Mouse (Mus musculus) heart, postnatal 14 days (tissue): Measurements from ENCODE around the gene Zdhhc9. TPM values are rescaled to one million over a fixed set of nuclear protein-coding genes. Genes with fewer than 3 reads are reported as not detected.
A peak's percentile ranks its signal among the peaks of the same experiment; 100 is the strongest.
"Not testable (repeated sequence)": the region's sequence is repeated elsewhere in the genome, so short reads cannot be mapped to it uniquely, and the experiment has no call there.

Source experiments
- DNase-seq, 2 experiments: peaks; one replicate each; pipeline ENCODE4 v3.0.0; 2021 to 2022
- intact Hi-C: fragments of 180-260 bp; cut with DNase I; formaldehyde crosslinking; loops from one replicate; pipeline ENCODE4 v1.15.1; 2025
- long read RNA-seq, 2 experiments: library from polyadenylated mRNA; stranded (forward); transcript quantifications; one replicate each; pipeline ENCODE4 v2.0.0; 2021
- total RNA-seq, 2 experiments: library from RNA; stranded (reverse); gene quantifications; 2 replicates each; pipeline ENCODE4 v1.2.3; 2021

Gene Zdhhc9
- total RNA-seq, result 10 to 100 TPM; 26.9 to 30.2 TPM
- long read RNA-seq, experiment 1, transcript Zdhhc9-201 (10 exons, 2,982 nt), result major isoform, 16 of 17 reads
- long read RNA-seq, experiment 1, partial matches to known transcripts, result 0 of 17 reads
- long read RNA-seq, experiment 1, other reads (novel, unspliced or antisense), result 1 of 17 reads
- long read RNA-seq, experiment 2, transcript Zdhhc9-201 (10 exons, 2,982 nt), result major isoform, 18 of 24 reads
- long read RNA-seq, experiment 2, partial matches to known transcripts, result 1 of 24 reads
- long read RNA-seq, experiment 2, other reads (novel, unspliced or antisense), result 4 of 24 reads

GRCm38 (mm10) chrX:48208519-48209185, at the start of gene Zdhhc9:
Gene Zdhhc9 (minus strand): TSS chrX:48208878.
- peak; percentile 84 to 88 for DNase-seq
- intact Hi-C loops, result loop anchor here (5.0 kb wide), 2 partner anchors 49 to 199 kb away; partner anchors contain the start of gene Utp14a

DNA sequence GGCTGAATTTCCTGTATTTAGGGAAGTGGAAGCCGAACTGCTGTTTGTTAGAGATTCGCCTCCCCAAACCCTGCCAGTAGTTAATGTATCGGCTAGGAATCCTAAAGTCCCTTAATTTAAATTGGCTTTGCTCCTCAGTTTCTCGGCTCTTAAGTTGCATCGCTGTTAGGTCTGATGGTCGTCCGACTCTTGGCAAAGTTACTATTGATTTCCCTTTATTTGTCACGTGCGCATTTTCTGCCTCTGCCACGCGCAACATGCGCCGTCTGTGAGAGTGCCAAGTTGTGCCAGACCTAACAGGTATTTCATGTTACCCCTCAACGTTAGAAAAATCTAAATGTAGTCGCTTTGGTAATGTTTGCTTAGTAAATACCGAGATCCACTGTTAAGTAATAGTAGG, 48.3 kb upstream of the Zdhhc9 start:
- DNase-seq, result peak in 1 of 2 experiments; percentile 7
- intact Hi-C loops, result loop anchor here (5.0 kb wide), 2 partner anchors 50 to 265 kb away; partner anchors contain the start of gene Zdhhc9

DNA sequence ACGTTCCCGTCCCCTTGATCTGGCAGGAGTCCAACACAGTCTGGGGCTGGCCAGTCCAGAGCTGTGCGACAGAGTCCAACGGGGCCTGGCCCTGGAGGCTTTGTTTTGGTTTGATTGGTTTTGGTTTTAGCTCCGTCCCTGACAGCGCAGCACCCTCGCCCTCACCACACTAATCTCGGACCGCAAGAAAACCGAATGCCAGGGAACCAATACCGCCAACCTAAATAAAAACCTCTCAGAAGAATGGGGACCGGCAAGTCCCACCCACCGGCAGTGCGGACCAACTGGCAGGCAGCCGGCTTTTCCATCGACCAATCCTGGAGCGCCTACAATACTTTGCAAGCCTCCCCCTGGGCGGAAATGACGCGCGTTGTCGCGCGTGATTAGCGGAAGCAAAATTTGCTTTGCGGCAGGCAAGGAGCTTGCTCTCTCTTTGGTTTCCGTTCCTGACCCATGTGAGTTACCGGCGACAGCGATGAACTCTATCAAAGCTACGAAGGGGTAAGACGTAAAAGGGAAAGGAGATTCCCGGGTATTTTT, 47.9 kb upstream of the Zdhhc9 start, which contains the start of gene Utp14a:
Gene Utp14a, plus strand, starts transcription at position 395 of the 540 bp plus-strand sequence.
- DNase-seq, result peak; percentile 92 to 98
- intact Hi-C loops, result loop anchor here (5.0 kb wide), 2 partner anchors 49 to 264 kb away; partner anchors contain the start of gene Zdhhc9

DNA sequence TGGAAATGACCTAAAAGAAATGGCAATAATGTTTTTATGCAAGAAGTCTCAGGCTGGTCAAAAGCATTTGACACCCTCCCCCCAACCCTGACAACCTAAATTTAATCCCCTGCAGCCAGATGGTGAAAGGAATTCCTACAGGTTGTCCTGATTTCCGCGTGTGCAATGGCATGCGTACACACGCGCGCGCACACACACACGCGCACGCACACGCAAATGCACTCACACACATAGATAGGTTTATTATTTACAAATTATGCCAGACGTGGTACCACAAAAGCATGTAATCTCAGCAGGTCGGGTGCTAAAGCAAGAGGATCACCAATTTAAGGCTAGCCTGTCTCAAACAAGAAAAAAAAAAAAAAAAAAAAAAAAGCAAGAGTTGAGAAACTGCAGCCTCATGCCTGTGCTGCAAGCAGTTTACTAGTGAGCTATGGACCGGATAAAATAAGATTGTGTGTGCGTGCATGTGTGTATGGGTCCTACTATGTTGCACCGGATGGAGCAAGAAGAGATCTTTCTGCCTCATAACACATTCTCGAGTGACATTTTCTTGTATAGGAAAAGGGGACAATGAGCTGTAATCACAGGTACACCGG, 47.3 kb upstream of the Zdhhc9 start:
- DNase-seq, result no peak
- intact Hi-C loops, result loop anchor here (5.0 kb wide), 2 partner anchors 49 to 264 kb away; partner anchors contain the start of gene Zdhhc9

- intact Hi-C loops, result no loop called here
- peak; percentile 1 to 12 for DNase-seq
These were observed 25.7 kb upstream of the Zdhhc9 start for GRCm38 (mm10) chrX:48234417-48234816.

DNA sequence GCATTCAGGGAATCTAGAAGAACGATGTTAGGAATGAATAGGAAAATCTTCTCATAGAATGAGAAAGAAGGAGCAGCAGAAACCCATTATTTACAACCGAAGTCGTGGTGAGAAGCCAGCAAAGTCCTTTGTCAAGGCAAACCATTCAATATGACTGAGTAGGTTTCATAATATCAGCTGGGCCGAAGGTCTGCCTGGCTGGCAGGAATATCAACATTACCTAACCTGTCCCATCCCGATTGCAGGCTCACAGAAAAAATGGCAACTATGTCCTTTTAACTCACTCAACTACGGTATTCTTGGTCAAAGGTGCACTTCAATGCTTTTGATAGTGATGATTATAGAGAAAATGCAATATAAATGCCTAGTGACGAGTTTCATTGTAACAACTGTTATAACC, 17.5 kb upstream of the Zdhhc9 start:
- intact Hi-C loops, result no loop called here

DNA sequence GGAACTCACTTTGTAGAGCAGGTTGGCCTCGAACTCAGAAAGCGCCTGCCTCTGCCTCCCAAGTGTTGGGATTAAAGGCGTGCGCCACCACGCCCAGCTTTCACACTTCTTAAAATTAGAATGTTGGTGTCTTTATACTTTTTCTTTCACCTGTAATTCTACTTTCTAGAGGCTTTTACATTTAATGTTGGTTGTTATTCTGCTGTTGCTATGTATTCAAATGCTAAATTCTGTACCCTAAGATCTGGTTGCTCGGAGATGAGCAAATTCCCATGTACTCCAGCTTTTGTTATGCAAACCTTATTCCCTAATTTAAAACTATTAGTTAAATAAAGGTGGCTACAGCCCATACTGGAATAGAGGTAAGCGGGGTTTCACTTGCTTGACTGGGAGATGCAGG, 14.0 kb upstream of the Zdhhc9 start:
- intact Hi-C loops, result no loop called here
- DNase-seq, result no peak

More for the DNA sequence above, 17.5 kb upstream of the Zdhhc9 start:
- DNase-seq, result no peak

- DNase-seq, result no peak
- intact Hi-C loops, result no loop called here
These were observed 10.8 kb upstream of the Zdhhc9 start for GRCm38 (mm10) chrX:48219468-48219867.

GRCm38 (mm10) chrX:48209746-48210145, 1.1 kb upstream of the Zdhhc9 start:
- intact Hi-C loops, result loop anchor here (5.0 kb wide), 2 partner anchors 48 to 198 kb away; partner anchors contain the start of gene Utp14a
- not testable (repeated sequence) for DNase-seq

- intact Hi-C loops, result loop anchor here (5.0 kb wide), 2 partner anchors 49 to 199 kb away; partner anchors contain the start of gene Utp14a
- DNase-seq, result peak; percentile 26 to 50
These were observed 754 bp downstream of the Zdhhc9 start for GRCm38 (mm10) chrX:48207761-48208487.

DNA sequence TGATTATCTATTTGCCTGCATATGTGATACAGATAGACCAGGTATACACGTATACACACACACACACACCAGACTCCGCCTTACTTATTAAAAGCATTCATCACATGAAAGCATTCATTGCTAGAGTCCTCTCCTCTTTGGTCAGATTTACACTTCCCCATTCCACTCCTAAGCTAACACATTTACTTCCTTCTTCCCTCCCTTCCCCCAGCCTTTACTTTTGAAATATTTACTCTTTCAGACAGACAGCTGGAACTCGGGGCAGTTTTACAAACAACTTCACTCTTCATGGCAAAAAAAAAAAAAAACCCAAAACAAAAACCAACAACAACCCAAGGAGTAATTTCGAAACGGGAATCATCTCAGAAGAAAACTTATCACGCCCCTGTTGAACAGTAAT, 4.2 kb downstream of the Zdhhc9 start:
- no peak for DNase-seq
- intact Hi-C loops, result no loop called here

DNA sequence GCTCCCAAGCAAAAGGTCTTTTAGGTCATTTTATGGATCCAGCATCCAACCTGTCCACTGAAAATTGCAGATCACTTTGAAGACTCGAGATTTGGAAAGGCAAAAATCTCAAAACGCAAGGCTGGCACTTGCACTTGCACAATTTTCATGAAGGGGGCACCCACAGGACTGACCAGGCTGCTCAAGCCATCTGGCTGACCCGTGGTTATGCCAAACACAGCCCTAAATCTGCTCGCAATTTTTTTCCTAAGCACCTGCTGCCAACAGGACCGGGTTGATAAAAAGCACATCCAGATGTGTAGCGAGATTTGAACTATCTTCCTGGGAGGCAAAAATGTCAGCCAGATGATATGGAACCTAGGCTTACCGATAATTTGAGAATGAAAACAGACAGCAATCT, 4.9 kb downstream of the Zdhhc9 start:
- no peak for DNase-seq
- intact Hi-C loops, result no loop called here

DNA sequence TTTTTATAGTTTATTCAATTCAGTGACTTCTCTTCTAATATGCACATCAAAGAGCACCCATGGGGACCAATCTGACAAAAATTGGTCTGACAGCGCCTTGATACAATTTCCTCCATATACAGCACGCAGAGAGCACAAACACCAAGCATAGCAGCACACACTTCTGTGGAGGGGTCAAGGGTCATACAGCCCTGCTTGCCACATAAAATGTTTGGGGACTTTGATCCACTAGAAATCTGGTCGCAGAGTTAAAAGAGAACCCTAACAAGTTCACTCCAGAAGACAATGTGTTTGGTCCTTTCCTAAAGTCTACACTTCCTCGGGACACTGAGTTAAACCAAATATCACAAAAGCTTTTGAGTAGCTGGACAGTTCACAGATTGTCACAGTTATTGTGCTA, 5.7 kb downstream of the Zdhhc9 start:
- DNase-seq, result no peak
- intact Hi-C loops, result no loop called here

GRCm38 (mm10) chrX:48202436-48202835, 6.2 kb downstream of the Zdhhc9 start:
- intact Hi-C loops, result no loop called here
- DNase-seq, result no peak

DNA sequence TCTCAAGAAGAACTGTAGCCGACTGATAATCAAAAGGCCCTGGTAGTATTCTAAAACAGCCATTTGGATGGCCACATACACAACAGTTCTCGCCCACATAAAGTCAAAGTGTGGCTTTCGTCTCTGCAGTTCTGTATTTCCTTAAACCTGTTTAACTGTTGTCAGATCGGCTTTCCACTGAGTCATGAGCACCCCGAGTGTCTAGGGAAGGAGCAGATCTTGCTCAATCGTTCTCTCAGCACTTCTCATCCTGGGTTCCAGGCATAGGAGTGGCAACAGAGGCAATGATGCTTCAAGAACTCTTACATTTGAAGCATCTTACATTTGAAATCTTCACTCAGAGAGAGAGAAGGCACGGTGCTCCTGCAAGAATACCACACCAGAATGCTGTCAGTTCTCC, 6.7 kb downstream of the Zdhhc9 start:
- intact Hi-C loops, result no loop called here

DNA sequence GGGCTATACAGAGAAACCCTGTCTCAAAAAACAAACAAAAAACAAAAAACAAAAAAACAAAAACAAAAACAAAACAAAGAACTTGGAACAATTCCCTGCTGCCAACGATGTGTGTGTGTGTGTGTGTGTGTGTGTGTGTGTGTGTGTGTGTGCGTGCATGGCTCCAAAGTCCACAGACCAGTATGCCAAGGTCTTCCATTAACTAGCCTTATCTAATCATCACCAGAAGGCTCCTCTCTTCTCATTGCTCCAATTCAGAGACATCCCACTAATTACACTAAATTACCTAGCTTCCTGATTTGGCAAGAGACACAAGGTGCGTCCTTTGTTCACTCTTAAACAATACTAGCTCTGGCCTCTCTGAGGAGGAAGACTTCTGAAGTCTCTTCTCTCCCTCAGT, 8.0 kb downstream of the Zdhhc9 start:
- intact Hi-C loops, result no loop called here
- no peak for DNase-seq

More for the DNA sequence above, 6.7 kb downstream of the Zdhhc9 start:
- no peak for DNase-seq

- intact Hi-C loops, result no loop called here
- DNase-seq, result peak; percentile 2 to 29
These were observed 9.7 kb downstream of the Zdhhc9 start for GRCm38 (mm10) chrX:48199026-48199425.

DNA sequence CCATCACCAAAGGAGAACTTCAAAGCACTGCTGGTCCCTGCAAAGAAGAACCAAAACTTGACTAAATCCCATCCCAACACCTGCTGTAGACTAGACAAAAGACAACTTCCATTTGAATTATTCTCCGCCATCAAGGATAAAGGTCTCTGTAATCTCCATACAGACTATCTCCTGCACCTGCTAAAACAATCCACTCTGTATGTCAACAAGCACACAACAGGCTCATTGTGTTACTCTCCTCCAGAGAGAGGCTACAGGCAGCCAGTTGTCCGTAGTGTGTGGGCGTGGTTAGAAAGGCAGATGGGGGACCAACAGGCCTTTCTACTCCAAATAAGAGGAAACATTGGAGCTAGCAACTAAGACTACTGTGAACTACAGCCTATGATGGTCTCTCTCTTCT, 10.8 kb downstream of the Zdhhc9 start:
- DNase-seq, result no peak
- intact Hi-C loops, result no loop called here

DNA sequence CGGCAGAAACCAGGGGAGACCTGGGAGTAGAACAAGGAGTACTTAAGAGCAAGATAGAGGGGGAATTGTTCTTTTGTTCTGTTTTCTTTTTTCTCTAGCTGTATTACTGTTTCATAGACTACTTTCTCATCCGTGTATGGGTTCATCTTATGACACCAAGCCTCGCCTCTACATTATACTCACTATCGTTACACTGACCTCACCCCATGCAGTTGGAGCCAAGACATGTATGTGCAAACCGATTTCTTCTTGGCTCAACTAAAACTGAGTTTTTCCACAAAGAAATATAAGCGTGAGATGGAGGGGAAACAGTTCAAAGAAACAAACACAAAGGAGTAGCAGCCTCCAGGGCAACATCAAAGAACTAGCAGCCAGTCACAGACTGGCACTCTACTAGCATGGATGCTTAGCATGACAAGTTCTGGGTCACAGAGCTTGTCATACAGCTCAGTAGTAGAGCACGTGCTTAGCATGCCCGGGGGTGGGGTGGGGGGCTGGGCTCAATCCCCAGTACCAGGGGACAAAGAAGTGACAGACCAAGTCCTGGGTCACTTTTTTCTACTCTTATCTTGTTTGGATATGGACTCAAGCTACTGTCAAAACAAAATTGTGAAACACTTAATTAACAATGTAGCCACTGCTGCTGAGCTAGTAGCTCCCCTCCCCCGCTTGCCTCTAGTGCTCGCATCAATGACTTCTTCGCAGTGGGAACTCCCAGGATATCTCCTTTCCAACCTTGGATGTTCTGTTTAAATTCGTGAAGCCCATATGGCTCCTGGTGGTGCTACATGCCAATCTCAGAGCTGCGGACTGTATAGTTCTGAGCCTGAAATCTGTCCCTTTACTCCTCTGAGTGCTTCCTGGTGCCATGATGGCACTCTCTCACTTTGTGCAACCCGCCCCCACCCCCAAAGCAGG, 15.2 kb downstream of the Zdhhc9 start:
- no peak for DNase-seq
- intact Hi-C loops, result no loop called here
